Mouse (Mus musculus) lung, adult 2 months (tissue): ENCODE results near the gene Tox2.

Source experiments
- CTCF ChIP-seq: fragments of 200-500 bp; IDR thresholded peaks from 2 replicates; pipeline ENCODE4 v1.5.1; 2011; ENCODE audit warnings: mild to moderate bottlenecking, low read length, control low read depth; ENCODE audit not compliant: insufficient read depth
- POLR2A ChIP-seq: fragments of 200-500 bp; IDR thresholded peaks from 2 replicates; pipeline ENCODE4 v1.6.1; 2011; ENCODE audit warnings: low read depth, mild to moderate bottlenecking, control low read depth, low read length, borderline replicate concordance; ENCODE audit errors: extremely low read depth

GRCm38 (mm10) chr2:163229050-163229449 is 26.1 kb downstream of the Tox2 start:
- TF ChIP-seq CTCF (no peak), POLR2A (no peak)
